Mouse (Mus musculus): ENCODE data around the gene Dph1. TPM values are rescaled to one million over a fixed set of nuclear protein-coding genes. Genes with fewer than 3 reads are reported as not detected.

Dph1 gene
- polyA plus RNA-seq, 1 experiment from 2014 or later = 17.3 TPM

DNA sequence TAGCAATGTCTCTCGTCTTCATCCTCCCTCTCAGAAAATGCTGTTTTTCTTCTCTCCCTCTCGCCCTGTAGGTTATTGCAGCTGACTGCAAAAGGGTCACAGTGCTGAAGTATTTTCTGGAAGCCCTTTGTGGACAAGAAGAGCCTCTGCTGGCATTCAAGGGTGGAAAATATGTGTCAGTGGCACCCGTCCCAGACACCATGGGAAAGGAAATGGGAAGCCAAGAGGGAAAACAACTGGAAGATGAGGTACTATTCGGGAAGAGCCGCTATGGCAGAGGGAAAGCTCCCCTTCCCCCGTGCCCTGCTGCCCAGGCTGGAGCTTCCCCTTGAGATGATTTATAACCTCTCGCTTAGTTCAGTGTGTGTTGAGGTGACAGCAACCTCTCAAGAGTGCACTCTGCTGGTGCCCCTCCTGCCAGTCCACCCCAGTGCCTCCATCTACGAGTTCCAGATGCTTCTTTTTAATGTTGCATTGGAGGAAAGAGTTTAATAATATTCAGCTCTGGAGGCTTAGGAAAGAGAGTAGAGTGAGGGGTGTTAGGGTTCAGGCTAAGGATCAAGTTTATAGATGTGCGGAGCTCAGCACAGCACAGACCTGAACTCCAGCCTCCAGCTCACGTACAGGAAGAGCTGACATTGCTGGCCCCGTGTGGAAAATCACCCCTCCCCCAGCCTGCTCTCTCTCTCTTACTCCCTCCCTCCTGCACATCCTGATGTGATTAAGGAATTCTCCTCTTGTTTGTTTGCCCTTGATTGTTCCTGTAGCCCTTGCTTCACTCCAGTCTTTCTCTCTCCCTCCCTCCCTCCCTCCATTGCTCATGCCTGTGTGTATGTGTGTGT is 51.7 kb downstream of the Dph1 start:
- no peak overlapping the region for H3K4me2 ChIP-seq
- H3K9me3 ChIP-seq (ENCODE audit: control insufficient read depth, low read length) = no peaks in the 10 kb centered on the region
- 0 out of 2 replicates have a peak, but pooled peaks cover 2% of the 10 kb centered on the region for H3K36me3 ChIP-seq (ENCODE audit: control insufficient read depth, insufficient read depth, low read length)
- no peaks in the 10 kb centered on the region for H3K27me3 ChIP-seq (ENCODE audit: control insufficient read depth, insufficient read depth, low read length)
- no peak overlapping the region for H3K27ac ChIP-seq (ENCODE audit: low read depth, low read length)
- H3K9ac ChIP-seq (ENCODE audit: low read length) = no peak overlapping the region
- DNase-seq (ENCODE audit: low spot score, missing footprints) (no peak), ATAC-seq (ENCODE audit: low FRiP score) (no peak)
- no peak overlapping the region for H3K4me3 ChIP-seq (ENCODE audit: low read depth, low read length)
- WGBS = 64% methylated on average over 11 of the region's 11 CpGs
- H3K4me1 ChIP-seq (ENCODE audit: control insufficient read depth, insufficient read depth, low read length) = no peaks in the 10 kb centered on the region

DNA sequence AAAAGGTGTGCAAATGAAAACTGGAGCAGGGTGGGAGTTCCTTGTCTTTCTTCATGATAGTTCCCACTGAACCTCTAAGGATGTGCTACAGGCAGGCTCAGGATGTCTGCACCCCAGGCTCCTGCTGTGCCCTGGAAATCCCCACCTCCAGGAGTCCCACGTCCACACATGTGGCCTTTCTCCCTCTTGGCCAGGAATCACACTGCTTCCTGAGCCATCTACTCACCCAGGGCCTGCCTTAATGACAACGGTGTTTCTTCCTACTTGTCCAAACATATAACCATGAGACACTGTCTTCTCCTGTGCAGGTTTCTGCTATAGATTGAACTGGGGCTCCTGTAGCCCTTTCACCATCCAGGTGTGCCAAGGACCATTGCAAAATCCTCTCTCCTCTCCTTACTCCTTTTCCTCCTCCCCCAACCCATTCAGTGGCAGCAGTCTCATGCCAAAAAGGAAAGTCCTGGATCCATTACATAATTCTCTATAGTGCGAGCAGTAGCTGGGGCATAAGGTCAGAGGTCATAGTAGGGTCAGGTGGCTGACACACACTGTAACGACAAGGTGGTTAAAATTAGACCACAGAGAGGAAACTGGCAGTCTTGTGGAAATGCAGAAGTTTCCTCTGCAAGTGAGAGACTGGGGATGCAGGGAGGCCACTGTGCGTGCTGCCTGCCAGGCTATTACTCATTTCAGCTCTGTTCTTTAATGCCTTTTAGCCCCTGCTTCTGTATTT is 54.2 kb downstream of the Dph1 start:
- ATAC-seq (ENCODE audit: low FRiP score) = no peak
- Histone ChIP-seq H3K27ac (ENCODE audit: low read depth, low read length) (no peak overlapping the region), H3K27me3 (ENCODE audit: control insufficient read depth, insufficient read depth, low read length) (no peaks in the 10 kb centered on the region), H3K4me3 (ENCODE audit: low read depth, low read length) (no peak overlapping the region), H3K9me3 (ENCODE audit: control insufficient read depth, low read length) (no peaks in the 10 kb centered on the region), H3K36me3 (ENCODE audit: control insufficient read depth, insufficient read depth, low read length) (0 out of 2 replicates have a peak, but pooled peaks cover 2% of the 10 kb centered on the region), H3K4me1 (ENCODE audit: control insufficient read depth, insufficient read depth, low read length) (no peaks in the 10 kb centered on the region), H3K4me2 (no peak overlapping the region), H3K9ac (ENCODE audit: low read length) (no peak overlapping the region)
- DNase-seq (ENCODE audit: low spot score, missing footprints) = no peak
- 71% methylated on average over 5 of the region's 5 CpGs for WGBS

DNA sequence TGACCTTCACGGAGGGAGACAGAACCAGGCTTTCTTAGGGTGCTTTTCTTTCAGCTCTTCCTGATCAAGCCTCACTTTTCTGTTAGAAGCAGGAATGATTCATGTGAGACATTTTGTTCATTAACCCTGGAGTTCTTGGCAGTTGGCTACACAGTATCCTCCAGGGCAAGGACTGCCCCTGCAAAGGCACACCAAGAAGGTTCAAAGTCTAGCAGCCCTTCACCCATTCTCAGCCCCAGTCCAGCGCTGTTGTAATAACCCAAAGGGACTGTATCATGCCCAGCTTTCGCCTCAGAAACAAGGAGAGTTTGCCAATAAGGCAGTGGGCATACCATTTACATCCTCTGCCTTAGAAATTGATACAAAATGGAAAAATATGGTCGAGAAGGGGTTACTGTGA is 55.7 kb downstream of the Dph1 start:
- Histone ChIP-seq H3K36me3 (ENCODE audit: control insufficient read depth, insufficient read depth, low read length) (no peaks in the 10 kb centered on the region), H3K27ac (ENCODE audit: low read depth, low read length) (no peak overlapping the region), H3K9me3 (ENCODE audit: control insufficient read depth, low read length) (no peaks in the 10 kb centered on the region), H3K4me2 (no peak overlapping the region), H3K27me3 (ENCODE audit: control insufficient read depth, insufficient read depth, low read length) (no peaks in the 10 kb centered on the region), H3K9ac (ENCODE audit: low read length) (no peak overlapping the region), H3K4me1 (ENCODE audit: control insufficient read depth, insufficient read depth, low read length) (no peaks in the 10 kb centered on the region), H3K4me3 (ENCODE audit: low read depth, low read length) (no peak overlapping the region)
- no peak for DNase-seq (ENCODE audit: low spot score, missing footprints)
- ATAC-seq (ENCODE audit: low FRiP score) = no peak
- WGBS = 90% methylated on average over 4 of the region's 4 CpGs

GRCm38 (mm10) chr11:75134485-75135068 is 56.5 kb downstream of the Dph1 start:
- no peaks in the 10 kb centered on the region for H3K9me3 ChIP-seq (ENCODE audit: control insufficient read depth, low read length)
- no peak overlapping the region for H3K27ac ChIP-seq (ENCODE audit: low read depth, low read length)
- no peak overlapping the region for H3K9ac ChIP-seq (ENCODE audit: low read length)
- H3K4me2 ChIP-seq = no peak overlapping the region
- H3K4me3 ChIP-seq (ENCODE audit: low read depth, low read length) = no peak overlapping the region
- DNase-seq (ENCODE audit: low spot score, missing footprints) (peak; percentile 2), ATAC-seq (ENCODE audit: low FRiP score) (no peak)
- WGBS = 83% methylated on average over 5 of the region's 5 CpGs
- no peaks in the 10 kb centered on the region for H3K27me3 ChIP-seq (ENCODE audit: control insufficient read depth, insufficient read depth, low read length)
- no peaks in the 10 kb centered on the region for H3K4me1 ChIP-seq (ENCODE audit: control insufficient read depth, insufficient read depth, low read length)
- H3K36me3 ChIP-seq (ENCODE audit: control insufficient read depth, insufficient read depth, low read length) = no peaks in the 10 kb centered on the region

GRCm38 (mm10) chr11:75133951-75134350 is 57.1 kb downstream of the Dph1 start:
- Histone ChIP-seq H3K9ac (ENCODE audit: low read length) (no peak overlapping the region), H3K4me3 (ENCODE audit: low read depth, low read length) (no peak overlapping the region), H3K27me3 (ENCODE audit: control insufficient read depth, insufficient read depth, low read length) (no peaks in the 10 kb centered on the region), H3K9me3 (ENCODE audit: control insufficient read depth, low read length) (no peaks in the 10 kb centered on the region), H3K27ac (ENCODE audit: low read depth, low read length) (no peak overlapping the region), H3K4me1 (ENCODE audit: control insufficient read depth, insufficient read depth, low read length) (no peaks in the 10 kb centered on the region), H3K4me2 (no peak overlapping the region), H3K36me3 (ENCODE audit: control insufficient read depth, insufficient read depth, low read length) (no peaks in the 10 kb centered on the region)
- ATAC-seq (ENCODE audit: low FRiP score) (no peak), DNase-seq (ENCODE audit: low spot score, missing footprints) (no peak)
- 57% methylated on average over 2 of the region's 2 CpGs for WGBS

- WGBS = 92% methylated on average over 5 of the region's 5 CpGs
- Histone ChIP-seq H3K4me2 (no peak overlapping the region), H3K4me3 (ENCODE audit: low read depth, low read length) (no peak overlapping the region), H3K36me3 (ENCODE audit: control insufficient read depth, insufficient read depth, low read length) (no peaks in the 10 kb centered on the region), H3K27ac (ENCODE audit: low read depth, low read length) (no peak overlapping the region), H3K9ac (ENCODE audit: low read length) (no peak overlapping the region), H3K27me3 (ENCODE audit: control insufficient read depth, insufficient read depth, low read length) (no peaks in the 10 kb centered on the region), H3K4me1 (ENCODE audit: control insufficient read depth, insufficient read depth, low read length) (no peaks in the 10 kb centered on the region), H3K9me3 (ENCODE audit: control insufficient read depth, low read length) (no peaks in the 10 kb centered on the region)
- DNase-seq (ENCODE audit: low spot score, missing footprints) = peak; percentile 78
- ATAC-seq (ENCODE audit: low FRiP score) = no peak
Observed at GRCm38 (mm10) chr11:75133391-75133790, 57.6 kb downstream of the Dph1 start.

DNA sequence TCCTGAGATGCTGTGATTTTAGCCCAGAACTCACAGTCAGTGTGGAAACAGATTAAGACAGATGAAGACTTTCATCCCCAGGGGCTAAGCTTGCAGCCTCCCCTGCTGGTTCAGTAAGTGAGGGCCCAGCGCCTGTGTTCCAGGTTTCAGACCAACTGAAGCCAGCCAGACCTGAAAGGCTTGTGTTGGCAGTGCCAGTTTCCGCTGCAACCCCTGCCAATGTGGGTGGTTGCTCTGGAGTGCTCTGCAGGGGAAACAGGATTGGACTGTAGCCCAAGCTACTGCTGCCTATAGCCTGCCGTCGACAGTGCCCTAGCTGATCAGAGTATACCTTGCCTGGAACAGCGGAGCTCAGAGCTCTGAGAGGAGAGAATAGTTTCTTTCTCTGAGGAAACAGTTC is 58.8 kb downstream of the Dph1 start:
- WGBS = 90% methylated on average over 5 of the region's 5 CpGs
- DNase-seq (ENCODE audit: low spot score, missing footprints) = peak; percentile 14
- H3K27me3 ChIP-seq (ENCODE audit: control insufficient read depth, insufficient read depth, low read length) = no peaks in the 10 kb centered on the region
- no peak overlapping the region for H3K9ac ChIP-seq (ENCODE audit: low read length)
- no peak overlapping the region for H3K4me3 ChIP-seq (ENCODE audit: low read depth, low read length)
- H3K36me3 ChIP-seq (ENCODE audit: control insufficient read depth, insufficient read depth, low read length) = no peaks in the 10 kb centered on the region
- H3K4me2 ChIP-seq = no peak overlapping the region
- H3K4me1 ChIP-seq (ENCODE audit: control insufficient read depth, insufficient read depth, low read length) = no peaks in the 10 kb centered on the region
- no peak overlapping the region for H3K27ac ChIP-seq (ENCODE audit: low read depth, low read length)
- no peak for ATAC-seq (ENCODE audit: low FRiP score)
- H3K9me3 ChIP-seq (ENCODE audit: control insufficient read depth, low read length) = no peaks in the 10 kb centered on the region

- DNase-seq (ENCODE audit: low spot score, missing footprints) (peak; percentile 28), ATAC-seq (ENCODE audit: low FRiP score) (no peak)
- Histone ChIP-seq H3K27ac (ENCODE audit: low read depth, low read length) (no peak overlapping the region), H3K36me3 (ENCODE audit: control insufficient read depth, insufficient read depth, low read length) (no peaks in the 10 kb centered on the region), H3K9me3 (ENCODE audit: control insufficient read depth, low read length) (no peaks in the 10 kb centered on the region), H3K9ac (ENCODE audit: low read length) (no peak overlapping the region), H3K4me2 (no peak overlapping the region), H3K27me3 (ENCODE audit: control insufficient read depth, insufficient read depth, low read length) (no peaks in the 10 kb centered on the region), H3K4me1 (ENCODE audit: control insufficient read depth, insufficient read depth, low read length) (no peaks in the 10 kb centered on the region), H3K4me3 (ENCODE audit: low read depth, low read length) (no peak overlapping the region)
- WGBS = 92% methylated on average over 4 of the region's 4 CpGs
Observed at GRCm38 (mm10) chr11:75131300-75131699, 59.7 kb downstream of the Dph1 start.

DNA sequence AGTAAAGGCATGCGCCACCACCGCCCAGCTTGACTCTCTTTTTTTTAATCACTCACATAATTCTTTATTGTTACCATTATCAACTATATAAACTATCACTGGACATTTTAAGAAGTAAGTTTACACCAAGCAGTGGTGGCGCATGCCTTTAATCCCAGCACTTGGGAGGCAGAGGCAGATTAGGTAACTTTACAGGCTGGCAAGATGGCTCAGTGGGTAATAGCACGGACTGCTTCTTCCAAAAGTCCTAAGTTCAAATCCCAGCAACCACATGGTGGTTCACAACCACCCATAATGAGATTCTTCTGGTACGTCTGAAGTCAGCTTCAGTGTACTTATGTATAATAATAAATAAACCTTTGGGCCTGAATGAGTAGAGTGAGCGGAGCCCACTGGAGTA is 61.6 kb downstream of the Dph1 start:
- no peak overlapping the region for H3K27ac ChIP-seq (ENCODE audit: low read depth, low read length)
- no peak overlapping the region for H3K9ac ChIP-seq (ENCODE audit: low read length)
- H3K27me3 ChIP-seq (ENCODE audit: control insufficient read depth, insufficient read depth, low read length) = no peaks in the 10 kb centered on the region
- WGBS = 94% methylated on average over 6 of the region's 6 CpGs
- no peaks in the 10 kb centered on the region for H3K9me3 ChIP-seq (ENCODE audit: control insufficient read depth, low read length)
- no peaks in the 10 kb centered on the region for H3K36me3 ChIP-seq (ENCODE audit: control insufficient read depth, insufficient read depth, low read length)
- peak; percentile 69 for DNase-seq (ENCODE audit: low spot score, missing footprints)
- ATAC-seq (ENCODE audit: low FRiP score) = no peak
- H3K4me3 ChIP-seq (ENCODE audit: low read depth, low read length) = no peak overlapping the region
- H3K4me2 ChIP-seq = no peak overlapping the region
- H3K4me1 ChIP-seq (ENCODE audit: control insufficient read depth, insufficient read depth, low read length) = no peaks in the 10 kb centered on the region
